Mouse (Mus musculus) midbrain, postnatal 0 days (tissue): ENCODE measurements around the gene Rpl21. TPM values are rescaled to one million over a fixed set of nuclear protein-coding genes. Genes with fewer than 3 reads are reported as not detected.

Experiments
- ATAC-seq: fragments of 200-750 bp; cut with Nextera tagmentation; 2 replicates; pipeline ENCODE4 v1.8.0; 2017; ENCODE audit warnings: moderate number of reproducible peaks, mild to moderate bottlenecking, moderate TSS enrichment, moderate library complexity; ENCODE audit not compliant: low FRiP score
- DNase-seq: peaks from one replicate; pipeline ENCODE4 v3.0.0-alpha.2; 2015; ENCODE audit warnings: low spot score
- H3K27ac ChIP-seq: fragments of 300-500 bp; sonication (generic); 2 replicates; pipeline ENCODE4 v1.5.1; 2014; ENCODE audit warnings: low read depth, mild to moderate bottlenecking, low read length, mixed read lengths
- H3K27me3 ChIP-seq: fragments of 300-500 bp; sonication (generic); 2 replicates; pipeline ENCODE4 v1.6.1; 2014; ENCODE audit warnings: low read length, control low read depth, mixed read lengths; ENCODE audit not compliant: insufficient read depth
- H3K36me3 ChIP-seq: fragments of 300-500 bp; sonication (generic); 2 replicates; pipeline ENCODE4 v1.6.1; 2014; ENCODE audit warnings: low read length, control low read depth, mixed read lengths; ENCODE audit not compliant: insufficient read depth
- H3K4me1 ChIP-seq: fragments of 300-500 bp; sonication (generic); 2 replicates; pipeline ENCODE4 v1.6.1; 2014; ENCODE audit warnings: mild to moderate bottlenecking, control low read depth, antibody characterized with exemption, low read length, mixed read lengths; ENCODE audit not compliant: insufficient read depth
- H3K4me2 ChIP-seq: fragments of 300-500 bp; sonication (generic); 2 replicates; pipeline ENCODE4 v1.6.1; 2014; ENCODE audit warnings: low read depth, mild to moderate bottlenecking, low read length, mixed read lengths; ENCODE audit not compliant: poor library complexity, severe bottlenecking
- H3K4me3 ChIP-seq: fragments of 300-500 bp; sonication (generic); 2 replicates; pipeline ENCODE4 v1.5.1; 2014; ENCODE audit warnings: low read depth, mild to moderate bottlenecking, low read length, moderate library complexity
- H3K9ac ChIP-seq: fragments of 300-500 bp; sonication (generic); replicated peaks from 2 replicates; pipeline ENCODE4 v1.6.1; 2014; ENCODE audit warnings: mild to moderate bottlenecking, low read length, moderate library complexity, mixed read lengths; ENCODE audit not compliant: poor library complexity, severe bottlenecking
- H3K9me3 ChIP-seq: fragments of 300-500 bp; sonication (generic); 2 replicates; pipeline ENCODE4 v1.6.1; 2016; ENCODE audit warnings: low read length, control low read depth
- CTCF ChIP-seq: IDR thresholded peaks from 2 replicates; pipeline ENCODE4 v1.5.1; 2016; ENCODE audit warnings: antibody characterized with exemption, mild to moderate bottlenecking
- WGBS: fragments of 180-500 bp; shearing (Covaris S2); extraction: QIAGEN DNeasy Blood & Tissue Kit; methylation state at CpG from one replicate; pipeline ENCODE4 v1.1.7; 2014; 5-methylcytosine and 5-hydroxymethylcytosine counted together
- polyA plus RNA-seq: library from polyadenylated mRNA; unstranded; fragments of >200 nt; fragmentation: Nextera tagmentation; extraction: Ambion mirVana; gene quantifications from 2 replicates; pipeline ENCODE4 v1.2.1, GENCODE M21; 2015
- total RNA-seq: library from RNA; depleted of rRNA; stranded (reverse); fragments of >200 nt; gene quantifications from 2 replicates; pipeline ENCODE4 v1.2.3, GENCODE M21; 2014

Rpl21 gene
- total and polyA plus RNA-seq, 2 experiments from 2014 or later, result 217 to 334 TPM

GRCm38 (mm10) chr5:146841996-146842395 is 9.3 kb downstream of the Rpl21 start:
- Histone ChIP-seq H3K4me3 (no peak overlapping the region), H3K9me3 (no peaks in the 10 kb centered on the region), H3K27ac (no peak overlapping the region), H3K4me2 (no peak overlapping the region), H3K4me1 (0 out of 2 replicates have a peak, but pooled peaks cover 2% of the 10 kb centered on the region), H3K9ac (no peak overlapping the region), H3K36me3 (peaks cover 6% of the 10 kb centered on the region; the same call in 1 of the 2 replicates), H3K27me3 (no peaks in the 10 kb centered on the region)
- no peak for TF ChIP-seq CTCF
- no peak for DNase-seq
- 94% methylated on average over 4 of the region's 4 CpGs for WGBS
- ATAC-seq, result no peak

GRCm38 (mm10) chr5:146844301-146844941 is 11.7 kb downstream of the Rpl21 start:
- WGBS, result 11% methylated on average over 6 of the region's 6 CpGs
- TF ChIP-seq CTCF, result peak; percentile 53
- Histone ChIP-seq H3K9me3 (no peaks in the 10 kb centered on the region), H3K9ac (peak overlapping the region; percentile 64), H3K4me2 (peak overlapping the region; percentile 99), H3K27ac (no peak overlapping the region), H3K4me1 (0 out of 2 replicates have a peak, but pooled peaks cover 2% of the 10 kb centered on the region), H3K27me3 (no peaks in the 10 kb centered on the region), H3K36me3 (0 out of 2 replicates have a peak, but pooled peaks cover 3% of the 10 kb centered on the region), H3K4me3 (peak overlapping the region; percentile 69)
- no peak for DNase-seq
- ATAC-seq, result peak; percentile 34; the same call in 1 of the 2 replicates

- H3K4me1 ChIP-seq, result 0 out of 2 replicates have a peak, but pooled peaks cover 2% of the 10 kb centered on the region
- WGBS, result 0% methylated on average over 40 of the region's 40 CpGs
- 0 out of 2 replicates have a peak, but pooled peaks cover 3% of the 10 kb centered on the region for H3K36me3 ChIP-seq
- H3K9me3 ChIP-seq, result no peaks in the 10 kb centered on the region
- no peaks in the 10 kb centered on the region for H3K27me3 ChIP-seq
- peak; percentile 44 for TF ChIP-seq CTCF
- peak within 1 kb of the TSS; percentile 99 for H3K4me2 ChIP-seq
- H3K9ac ChIP-seq, result peak within 1 kb of the TSS; percentile 64
- DNase-seq, result peak; percentile 79
- peak within 1 kb of the TSS; percentile 69 for H3K4me3 ChIP-seq
- ATAC-seq, result peak; percentile 85
- no peak within 1 kb of the TSS for H3K27ac ChIP-seq
These were observed 12.3 kb downstream of the Rpl21 start, which contains the start of gene Rasl11a for GRCm38 (mm10) chr5:146844945-146845365. TSS of gene Rasl11a (plus strand) at chr5:146845071.

- peak overlapping the region; percentile 69; the same call in 1 of the 2 replicates for H3K4me3 ChIP-seq
- no peaks in the 10 kb centered on the region for H3K27me3 ChIP-seq
- H3K36me3 ChIP-seq, result no peaks in the 10 kb centered on the region
- TF ChIP-seq CTCF, result no peak
- 0 out of 2 replicates have a peak, but pooled peaks cover 2% of the 10 kb centered on the region for H3K4me1 ChIP-seq
- WGBS, result 74% methylated on average over 2 of the region's 2 CpGs
- H3K4me2 ChIP-seq, result peak overlapping the region; percentile 99; the same call in 1 of the 2 replicates
- no peaks in the 10 kb centered on the region for H3K9me3 ChIP-seq
- H3K9ac ChIP-seq, result no peak overlapping the region
- no peak overlapping the region for H3K27ac ChIP-seq
- ATAC-seq (no peak), DNase-seq (no peak)
These were observed 13.8 kb downstream of the Rpl21 start for GRCm38 (mm10) chr5:146846489-146846888.

- H3K9me3 ChIP-seq, result no peaks in the 10 kb centered on the region
- 97% methylated on average over 4 of the region's 4 CpGs for WGBS
- no peak for TF ChIP-seq CTCF
These were observed 16.4 kb downstream of the Rpl21 start for GRCm38 (mm10) chr5:146848936-146849582.

GRCm38 (mm10) chr5:146856106-146856505 is 23.4 kb downstream of the Rpl21 start:
- Histone ChIP-seq H3K9me3 (no peaks in the 10 kb centered on the region), H3K27me3 (no peaks in the 10 kb centered on the region), H3K4me2 (no peak overlapping the region), H3K4me3 (no peak overlapping the region), H3K9ac (no peak overlapping the region), H3K4me1 (no peaks in the 10 kb centered on the region), H3K27ac (no peak overlapping the region), H3K36me3 (no peaks in the 10 kb centered on the region)
- WGBS, result 94% methylated on average over 3 of the region's 3 CpGs
- ATAC-seq (no peak), DNase-seq (no peak)
- peak; percentile 33 for TF ChIP-seq CTCF

More at GRCm38 (mm10) chr5:146848936-146849582, 16.4 kb downstream of the Rpl21 start:
- 0 out of 2 replicates have a peak, but pooled peaks cover 2% of the 10 kb centered on the region for H3K4me1 ChIP-seq
- no peak for ATAC-seq
- DNase-seq, result no peak
- no peak overlapping the region for H3K4me2 ChIP-seq
- no peak overlapping the region for H3K4me3 ChIP-seq
- H3K36me3 ChIP-seq, result no peaks in the 10 kb centered on the region
- no peak overlapping the region for H3K27ac ChIP-seq
- H3K27me3 ChIP-seq, result no peaks in the 10 kb centered on the region
- H3K9ac ChIP-seq, result no peak overlapping the region
